8 mouse cellular contexts compared by ENCODE assay signal in genomic region chr5:34761509-34761908, GRCm38 (mm10). TPM values are rescaled to one million over a fixed set of nuclear protein-coding genes. Genes with fewer than 3 reads are reported as not detected.
DNase-seq lines count a peak whose midpoint lies in the region; ATAC-seq lines count a peak whose summit lies in the region.

TSS of gene Htt (plus strand) at chr5:34761740.

- peak; percentile 95 for ATAC-seq in inflammation-experienced regulatory T-cells, adult 6 months
- ATAC-seq in megakaryocyte-erythroid progenitor cell, adult 5-6 weeks (replicated peaks; ENCODE audit: low FRiP score, low TSS enrichment, poor library complexity, severe bottlenecking), result peak; percentile 96

- DNase-seq in adrenal gland, adult (ENCODE audit: inconsistent age in 2 of 2, low spot score in 1 of 2), result peak; percentile 98 to 99
- DNase-seq in embryo, embryonic 10.5 days (ENCODE audit: low spot score), result peak; percentile 97
- DNase-seq in gastrocnemius, postnatal 14 days, result peak; percentile 95
- peak; percentile 97 to 98 for DNase-seq in left cerebral cortex, postnatal 10 days (ENCODE audit: extremely low spot score in 1 of 2, low spot score in 2 of 2)
- DNase-seq in right cerebral cortex, postnatal 25 days, result peak; percentile 98
- peak; percentile 95 to 96 for DNase-seq in urinary bladder, postnatal 4 days (ENCODE audit: low spot score in 2 of 2)

- intact Hi-C loops in gastrocnemius, postnatal 14 days (cut with DNase I; ENCODE audit: low total_unique reads), result no loop called here
- intact Hi-C loops in left cerebral cortex, postnatal 10 days (cut with DNase I), result no loop called here

RNA-seq across cellular contexts. Expression of gene Htt, which starts in this region (rescaled TPM):
- total RNA-seq in gastrocnemius, postnatal 14 days (2021), result 1 to 10 TPM; 7.1 to 8.1 TPM
- polyA plus RNA-seq in inflammation-experienced regulatory T-cells, adult 6 months (2017; shearing (Covaris generic)), result 10 to 100 TPM; 12.5 to 30.3 (median 25.3) TPM
- 10 to 100 TPM; 66.8 to 70.7 TPM for total RNA-seq in left cerebral cortex, postnatal 10 days (2021)
- 29.6 and 57.8 TPM in 2 replicates for total RNA-seq in megakaryocyte-erythroid progenitor cell, adult 5-6 weeks (2014; fragmentation: Nextera tagmentation)
- total RNA-seq in megakaryocyte-erythroid progenitor cell, adult 5-6 weeks (2017), result 20.2 and 22.9 TPM in 2 replicates

Comparison
In these comparisons a context has a peak if more than half of its experiments do, and no peak if none do; other contexts are left out.
1. Peak in every context shown above with its lines: DNase-seq and ATAC-seq.